Mouse (Mus musculus): ENCODE results near the gene Cyfip2. TPM values are rescaled to one million over a fixed set of nuclear protein-coding genes. Genes with fewer than 3 reads are reported as not detected.

Cyfip2 gene
- 31.2 and 33.1 TPM in 2 replicates for polyA plus RNA-seq (2011; ENCODE audit: insufficient read depth, insufficient read length, low read depth, missing spikeins)

DNA sequence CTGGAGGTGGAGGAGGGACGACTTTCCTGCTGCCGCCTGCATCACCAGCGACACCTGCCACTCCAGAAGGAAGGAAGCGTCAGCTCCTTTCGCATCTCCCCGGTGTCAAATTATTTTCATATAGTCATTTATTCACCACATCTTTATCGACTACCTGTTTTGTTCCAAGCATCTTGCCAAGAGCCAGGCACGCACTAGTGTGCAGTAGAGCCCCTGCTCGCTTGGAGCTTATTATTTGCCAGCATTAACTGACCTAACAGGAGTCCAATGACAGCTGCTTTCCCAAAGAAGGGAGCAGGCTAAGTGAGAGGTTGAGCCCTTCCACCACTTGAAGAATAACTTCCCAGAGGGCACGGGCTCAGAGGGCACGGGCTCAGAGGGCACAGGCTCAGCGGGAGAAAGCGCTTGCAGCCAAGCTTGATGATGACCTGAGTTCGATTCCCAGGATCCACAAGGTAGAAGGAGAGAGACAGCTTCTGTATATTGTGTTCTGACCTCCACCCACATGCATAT is at the start of gene Cyfip2:
Gene Cyfip2 (minus strand): TSS at position 337 of the 513 bp plus-strand sequence.
- Histone ChIP-seq H3K4me3 (ENCODE audit: low read depth, low read length) (peak within 1 kb of the TSS; percentile 89), H3K4me1 (ENCODE audit: control insufficient read depth, insufficient read depth, low read length) (no peaks in the 10 kb centered on the region), H3K27ac (ENCODE audit: insufficient read depth, low read length) (no peak within 1 kb of the TSS), H3K36me3 (ENCODE audit: control insufficient read depth, insufficient read depth, low read length, poor library complexity, severe bottlenecking) (no peaks in the 10 kb centered on the region), H3K27me3 (ENCODE audit: control insufficient read depth, insufficient read depth, low read length, poor library complexity, severe bottlenecking) (no peaks in the 10 kb centered on the region), H3K9ac (ENCODE audit: low read depth, poor library complexity, severe bottlenecking) (peak within 1 kb of the TSS; percentile 73), H3K9me3 (replicated peaks; ENCODE audit: control insufficient read depth, insufficient read depth, low read length, poor library complexity, severe bottlenecking) (no peaks in the 10 kb centered on the region)
- TF ChIP-seq CTCF (IDR thresholded peaks at IDR 0.05; ENCODE audit: low read depth, low read length) = no peak
- TF ChIP-seq EP300 (IDR thresholded peaks at IDR 0.05; ENCODE audit: insufficient read depth, low read depth, low read length) = no peak
- TF ChIP-seq POLR2A (IDR thresholded peaks at IDR 0.05; ENCODE audit: insufficient read depth, low read length) = no peak

DNA sequence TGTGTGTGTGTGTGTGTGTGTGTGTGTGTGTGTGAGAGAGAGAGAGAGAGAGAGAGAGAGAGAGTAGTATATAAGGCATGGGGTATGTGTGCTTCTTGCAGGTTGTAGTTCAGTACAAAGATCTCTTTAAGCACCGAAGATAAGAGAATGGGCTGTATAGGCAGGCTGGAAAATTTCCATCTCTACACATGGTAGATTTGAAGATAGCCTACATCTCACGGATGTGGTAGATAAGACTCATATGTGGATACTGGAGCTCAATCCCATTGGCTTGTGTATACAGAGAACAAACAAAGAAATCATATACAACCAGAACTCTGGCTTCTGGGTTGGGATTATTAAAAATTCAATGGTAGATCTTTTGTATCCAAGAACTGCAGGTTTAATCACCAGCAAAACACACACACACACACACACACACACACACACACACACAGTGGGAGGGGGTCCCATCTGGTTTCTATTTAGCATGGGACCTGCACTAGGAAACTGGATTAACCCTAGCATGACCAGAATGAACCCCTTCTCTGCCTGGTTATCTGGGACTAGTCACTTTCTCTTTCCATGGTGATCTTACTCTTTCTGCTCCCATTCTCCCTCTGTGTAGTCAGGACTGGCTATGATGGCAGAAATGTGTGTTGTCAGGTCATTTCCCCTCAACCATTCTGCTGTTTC is 48.5 kb upstream of the Cyfip2 start:
- no peaks in the 10 kb centered on the region for H3K4me1 ChIP-seq (ENCODE audit: control insufficient read depth, insufficient read depth, low read length)
- no peaks in the 10 kb centered on the region for H3K36me3 ChIP-seq (ENCODE audit: control insufficient read depth, insufficient read depth, low read length, poor library complexity, severe bottlenecking)
- H3K27me3 ChIP-seq (ENCODE audit: control insufficient read depth, insufficient read depth, low read length, poor library complexity, severe bottlenecking) = no peaks in the 10 kb centered on the region
- H3K4me3 ChIP-seq (ENCODE audit: low read depth, low read length) = no peak overlapping the region
- no peak for TF ChIP-seq CTCF (IDR thresholded peaks at IDR 0.05; ENCODE audit: low read depth, low read length)
- TF ChIP-seq EP300 (IDR thresholded peaks at IDR 0.05; ENCODE audit: insufficient read depth, low read depth, low read length) = no peak
- no peak for TF ChIP-seq POLR2A (IDR thresholded peaks at IDR 0.05; ENCODE audit: insufficient read depth, low read length)
- no peak overlapping the region for H3K9ac ChIP-seq (ENCODE audit: low read depth, poor library complexity, severe bottlenecking)
- H3K27ac ChIP-seq (ENCODE audit: insufficient read depth, low read length) = no peak overlapping the region
- no peaks in the 10 kb centered on the region for H3K9me3 ChIP-seq (replicated peaks; ENCODE audit: control insufficient read depth, insufficient read depth, low read length, poor library complexity, severe bottlenecking)

DNA sequence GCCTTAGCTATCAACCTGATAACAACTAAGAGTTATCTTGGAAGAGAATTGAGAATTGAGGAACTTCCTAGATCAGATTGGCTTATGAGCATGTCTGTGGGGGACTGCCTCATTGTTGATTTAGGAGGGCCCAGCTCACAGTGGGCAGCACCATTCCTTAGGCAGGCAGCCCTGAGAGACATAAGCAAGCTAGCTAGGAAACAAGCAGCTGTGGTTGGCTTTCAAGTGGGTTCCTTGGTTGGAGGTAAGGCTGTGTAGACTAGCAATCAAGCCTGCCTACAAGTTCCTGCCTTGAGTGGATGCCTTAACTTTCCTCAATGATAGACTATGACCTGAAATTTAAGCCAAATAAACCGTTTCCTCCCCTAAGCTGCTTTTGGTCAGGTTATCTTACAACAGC is 45.7 kb upstream of the Cyfip2 start:
- no peaks in the 10 kb centered on the region for H3K27me3 ChIP-seq (ENCODE audit: control insufficient read depth, insufficient read depth, low read length, poor library complexity, severe bottlenecking)
- no peak overlapping the region for H3K9ac ChIP-seq (ENCODE audit: low read depth, poor library complexity, severe bottlenecking)
- no peaks in the 10 kb centered on the region for H3K36me3 ChIP-seq (ENCODE audit: control insufficient read depth, insufficient read depth, low read length, poor library complexity, severe bottlenecking)
- no peak overlapping the region for H3K4me3 ChIP-seq (ENCODE audit: low read depth, low read length)
- H3K27ac ChIP-seq (ENCODE audit: insufficient read depth, low read length) = no peak overlapping the region
- TF ChIP-seq POLR2A (IDR thresholded peaks at IDR 0.05; ENCODE audit: insufficient read depth, low read length) = no peak
- TF ChIP-seq EP300 (IDR thresholded peaks at IDR 0.05; ENCODE audit: insufficient read depth, low read depth, low read length) = no peak
- TF ChIP-seq CTCF (IDR thresholded peaks at IDR 0.05; ENCODE audit: low read depth, low read length) = no peak
- no peaks in the 10 kb centered on the region for H3K9me3 ChIP-seq (replicated peaks; ENCODE audit: control insufficient read depth, insufficient read depth, low read length, poor library complexity, severe bottlenecking)
- H3K4me1 ChIP-seq (ENCODE audit: control insufficient read depth, insufficient read depth, low read length) = no peaks in the 10 kb centered on the region

DNA sequence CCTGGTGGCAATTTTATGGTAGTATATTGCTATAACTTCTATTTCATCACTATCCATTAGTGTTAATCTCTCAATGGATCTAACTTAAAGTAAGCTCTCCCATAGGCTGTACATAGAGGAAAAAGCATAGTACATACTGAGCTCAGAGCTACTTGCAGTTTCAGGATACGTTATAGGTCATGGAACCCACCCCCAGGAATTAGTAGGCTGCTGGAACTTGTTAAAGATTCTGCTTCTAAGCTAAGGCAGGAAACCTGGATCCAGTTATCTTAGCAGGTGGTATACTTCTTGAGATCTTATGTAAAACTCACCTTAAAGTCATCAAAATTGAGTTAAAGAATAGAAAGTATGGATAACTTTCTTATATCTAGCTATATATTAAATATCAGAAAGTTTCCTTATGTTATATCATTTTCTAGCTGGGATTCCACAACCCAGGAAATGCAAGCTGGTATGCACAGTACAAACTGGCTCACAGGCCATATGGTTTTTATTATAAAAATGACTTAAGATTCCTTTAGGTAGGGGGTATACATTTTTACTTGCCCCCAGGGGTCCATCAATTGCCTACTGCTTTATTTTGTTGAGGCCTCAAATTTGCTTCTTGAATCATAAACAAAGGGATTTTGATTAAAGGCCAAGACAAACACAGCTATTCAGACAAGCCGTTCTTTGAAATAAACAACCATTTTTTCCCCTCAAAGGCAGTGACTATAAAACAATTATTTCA is 37.2 kb upstream of the Cyfip2 start:
- H3K9ac ChIP-seq (ENCODE audit: low read depth, poor library complexity, severe bottlenecking) = no peak overlapping the region
- H3K9me3 ChIP-seq (replicated peaks; ENCODE audit: control insufficient read depth, insufficient read depth, low read length, poor library complexity, severe bottlenecking) = no peaks in the 10 kb centered on the region
- TF ChIP-seq EP300 (IDR thresholded peaks at IDR 0.05; ENCODE audit: insufficient read depth, low read depth, low read length) = no peak
- no peaks in the 10 kb centered on the region for H3K36me3 ChIP-seq (ENCODE audit: control insufficient read depth, insufficient read depth, low read length, poor library complexity, severe bottlenecking)
- no peak overlapping the region for H3K27ac ChIP-seq (ENCODE audit: insufficient read depth, low read length)
- no peak overlapping the region for H3K4me3 ChIP-seq (ENCODE audit: low read depth, low read length)
- H3K4me1 ChIP-seq (ENCODE audit: control insufficient read depth, insufficient read depth, low read length) = no peaks in the 10 kb centered on the region
- no peaks in the 10 kb centered on the region for H3K27me3 ChIP-seq (ENCODE audit: control insufficient read depth, insufficient read depth, low read length, poor library complexity, severe bottlenecking)

DNA sequence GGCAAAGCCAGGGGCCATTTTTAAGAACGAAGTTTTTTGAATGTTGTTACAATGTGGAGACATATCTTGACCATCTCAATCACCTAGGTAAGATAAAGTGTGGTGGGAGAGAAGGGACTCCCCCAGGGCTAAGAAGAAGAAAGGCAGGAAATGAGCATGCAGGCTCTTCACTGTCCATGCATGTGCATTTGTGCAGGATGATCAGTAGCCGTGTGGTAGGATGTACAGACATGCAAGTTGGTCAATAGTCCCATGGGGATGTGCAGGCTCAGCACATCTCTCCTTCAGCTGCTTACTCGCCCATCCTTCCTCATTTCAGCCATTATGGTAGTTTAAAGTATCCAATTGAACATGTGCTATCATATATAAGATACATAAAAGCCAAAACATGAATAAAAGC is 35.8 kb upstream of the Cyfip2 start:
- no peaks in the 10 kb centered on the region for H3K9me3 ChIP-seq (replicated peaks; ENCODE audit: control insufficient read depth, insufficient read depth, low read length, poor library complexity, severe bottlenecking)
- no peak overlapping the region for H3K27ac ChIP-seq (ENCODE audit: insufficient read depth, low read length)
- H3K9ac ChIP-seq (ENCODE audit: low read depth, poor library complexity, severe bottlenecking) = no peak overlapping the region
- no peaks in the 10 kb centered on the region for H3K4me1 ChIP-seq (ENCODE audit: control insufficient read depth, insufficient read depth, low read length)
- no peaks in the 10 kb centered on the region for H3K27me3 ChIP-seq (ENCODE audit: control insufficient read depth, insufficient read depth, low read length, poor library complexity, severe bottlenecking)
- no peak for TF ChIP-seq POLR2A (IDR thresholded peaks at IDR 0.05; ENCODE audit: insufficient read depth, low read length)
- no peak for TF ChIP-seq CTCF (IDR thresholded peaks at IDR 0.05; ENCODE audit: low read depth, low read length)
- TF ChIP-seq EP300 (IDR thresholded peaks at IDR 0.05; ENCODE audit: insufficient read depth, low read depth, low read length) = no peak
- no peak overlapping the region for H3K4me3 ChIP-seq (ENCODE audit: low read depth, low read length)
- no peaks in the 10 kb centered on the region for H3K36me3 ChIP-seq (ENCODE audit: control insufficient read depth, insufficient read depth, low read length, poor library complexity, severe bottlenecking)

DNA sequence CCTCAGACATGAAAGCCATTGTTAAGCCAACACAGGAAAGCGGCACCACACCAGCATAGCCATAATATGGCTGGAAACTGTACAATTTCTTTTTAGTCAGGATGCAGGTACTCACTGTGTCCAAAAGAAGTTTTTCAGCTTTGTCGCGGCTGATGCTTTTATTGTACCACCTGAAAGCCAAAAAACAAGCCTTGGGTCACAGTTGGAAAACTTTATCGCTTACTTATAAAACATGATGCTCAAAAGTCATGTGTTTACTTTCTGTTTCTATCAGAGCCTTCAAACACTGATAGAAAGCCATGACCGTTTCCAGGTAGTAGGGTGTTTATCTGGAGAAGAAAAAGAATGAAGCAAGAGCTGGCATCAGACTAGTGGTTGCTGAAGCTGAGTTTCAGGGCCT is 35.1 kb upstream of the Cyfip2 start:
- H3K9ac ChIP-seq (ENCODE audit: low read depth, poor library complexity, severe bottlenecking) = no peak overlapping the region
- no peaks in the 10 kb centered on the region for H3K36me3 ChIP-seq (ENCODE audit: control insufficient read depth, insufficient read depth, low read length, poor library complexity, severe bottlenecking)
- no peak overlapping the region for H3K27ac ChIP-seq (ENCODE audit: insufficient read depth, low read length)
- no peak overlapping the region for H3K4me3 ChIP-seq (ENCODE audit: low read depth, low read length)
- H3K4me1 ChIP-seq (ENCODE audit: control insufficient read depth, insufficient read depth, low read length) = no peaks in the 10 kb centered on the region
- no peak for TF ChIP-seq POLR2A (IDR thresholded peaks at IDR 0.05; ENCODE audit: insufficient read depth, low read length)
- TF ChIP-seq EP300 (IDR thresholded peaks at IDR 0.05; ENCODE audit: insufficient read depth, low read depth, low read length) = no peak
- no peak for TF ChIP-seq CTCF (IDR thresholded peaks at IDR 0.05; ENCODE audit: low read depth, low read length)
- H3K27me3 ChIP-seq (ENCODE audit: control insufficient read depth, insufficient read depth, low read length, poor library complexity, severe bottlenecking) = no peaks in the 10 kb centered on the region
- H3K9me3 ChIP-seq (replicated peaks; ENCODE audit: control insufficient read depth, insufficient read depth, low read length, poor library complexity, severe bottlenecking) = no peaks in the 10 kb centered on the region
